Mouse (Mus musculus): ENCODE results near the gene Ccser2.

Gene Ccser2

GRCm38 (mm10) chr14:36942716-36943115, 25.9 kb downstream of the Ccser2 start:
- in situ Hi-C loops (cut with MboI, MseI): no loop called here

GRCm38 (mm10) chr14:36937941-36938340, 30.6 kb downstream of the Ccser2 start:
- in situ Hi-C loops (cut with MboI, MseI): no loop called here

GRCm38 (mm10) chr14:36937080-36937878, 31.3 kb downstream of the Ccser2 start:
- in situ Hi-C loops (cut with MboI, MseI): no loop called here

GRCm38 (mm10) chr14:36932638-36933382, 35.8 kb downstream of the Ccser2 start:
- in situ Hi-C loops (cut with MboI, MseI): no loop called here

GRCm38 (mm10) chr14:36932038-36932437, 36.5 kb downstream of the Ccser2 start:
- in situ Hi-C loops (cut with MboI, MseI): no loop called here

GRCm38 (mm10) chr14:36923383-36923782, 45.2 kb downstream of the Ccser2 start:
- in situ Hi-C loops (cut with MboI, MseI): no loop called here

- in situ Hi-C loops (cut with MboI, MseI): no loop called here
These were observed 47.1 kb downstream of the Ccser2 start for GRCm38 (mm10) chr14:36921346-36922049.

- in situ Hi-C loops (cut with MboI, MseI): no loop called here
These were observed 48.7 kb downstream of the Ccser2 start for GRCm38 (mm10) chr14:36919886-36920285.

- in situ Hi-C loops (cut with MboI, MseI): no loop called here
These were observed 49.4 kb downstream of the Ccser2 start for GRCm38 (mm10) chr14:36919146-36919545.

- in situ Hi-C loops (cut with MboI, MseI): no loop called here
These were observed 53.4 kb downstream of the Ccser2 start for GRCm38 (mm10) chr14:36915203-36915602.

- in situ Hi-C loops (cut with MboI, MseI): no loop called here
These were observed 54.0 kb downstream of the Ccser2 start for GRCm38 (mm10) chr14:36914473-36915005.

GRCm38 (mm10) chr14:36911738-36912137, 56.8 kb downstream of the Ccser2 start:
- in situ Hi-C loops (cut with MboI, MseI): no loop called here

GRCm38 (mm10) chr14:36905809-36906522, 62.6 kb downstream of the Ccser2 start:
- in situ Hi-C loops (cut with MboI, MseI): no loop called here

GRCm38 (mm10) chr14:36904206-36904605, 64.4 kb downstream of the Ccser2 start:
- in situ Hi-C loops (cut with MboI, MseI): no loop called here

GRCm38 (mm10) chr14:36900883-36901282, 67.7 kb downstream of the Ccser2 start:
- in situ Hi-C loops (cut with MboI, MseI): no loop called here

GRCm38 (mm10) chr14:36894701-36895100, 73.9 kb downstream of the Ccser2 start:
- in situ Hi-C loops (cut with MboI, MseI): no loop called here

- in situ Hi-C loops (cut with MboI, MseI): no loop called here
These were observed 75.7 kb downstream of the Ccser2 start for GRCm38 (mm10) chr14:36892762-36893358.

GRCm38 (mm10) chr14:36890130-36890529, 78.4 kb downstream of the Ccser2 start:
- in situ Hi-C loops (cut with MboI, MseI): no loop called here

GRCm38 (mm10) chr14:36885680-36886079, 82.9 kb downstream of the Ccser2 start:
- in situ Hi-C loops (cut with MboI, MseI): no loop called here

GRCm38 (mm10) chr14:36885117-36885516, 83.5 kb downstream of the Ccser2 start:
- in situ Hi-C loops (cut with MboI, MseI): no loop called here

GRCm38 (mm10) chr14:36883576-36883975, 85.0 kb downstream of the Ccser2 start:
- in situ Hi-C loops (cut with MboI, MseI): no loop called here
